In the genomic region with DNA sequence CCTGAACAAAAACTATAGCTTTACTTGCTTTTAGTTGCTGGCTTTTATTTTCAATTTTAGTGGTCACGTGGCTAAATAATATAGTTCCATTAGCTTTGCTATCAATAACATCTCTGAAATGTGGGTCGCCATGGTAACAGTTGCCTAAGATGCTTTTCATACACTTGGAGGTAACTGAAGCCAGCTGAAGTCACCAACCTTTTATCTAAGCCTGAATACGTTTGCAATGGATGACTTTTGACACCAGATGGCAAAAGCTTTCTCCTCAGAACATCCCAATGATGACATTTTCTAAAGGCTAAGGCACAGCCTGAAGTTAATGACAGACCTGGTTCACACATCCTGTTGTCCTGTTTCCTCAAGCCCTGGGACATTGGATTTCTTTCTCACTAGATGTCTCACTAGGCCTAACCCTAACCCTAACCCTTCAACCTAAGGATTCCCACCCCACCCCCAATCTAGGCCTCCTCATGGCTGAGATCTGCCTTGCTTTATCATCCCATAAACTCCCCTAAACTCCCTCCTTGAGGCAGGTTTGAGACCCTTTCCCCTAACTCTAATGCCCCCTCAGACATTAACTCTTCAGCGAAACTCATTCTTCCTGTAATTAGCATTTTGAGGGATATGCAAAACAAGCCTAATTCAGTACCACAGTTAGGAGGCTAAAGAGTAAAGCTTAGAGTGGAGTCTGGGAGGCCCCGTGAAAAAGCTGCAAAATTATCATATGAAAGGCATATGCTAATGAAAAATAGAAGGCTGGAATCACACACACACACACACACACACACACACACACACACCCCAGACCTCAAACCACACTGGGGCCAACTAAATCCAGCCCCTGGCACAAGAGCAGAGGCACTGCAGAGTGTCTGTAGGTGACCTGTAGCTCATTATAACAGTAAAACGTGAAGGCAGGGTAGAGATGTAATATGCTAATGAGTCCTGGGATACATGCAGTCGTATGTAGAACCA, we compare ENCODE assay signal across 11 mouse cellular contexts.
DNase-seq lines count a peak whose midpoint lies in the region; ATAC-seq and TF ChIP-seq lines count a peak whose summit lies in the region.
"Had no signal": no experiment of that assay in that cellular context is flagged by ENCODE, and none has a peak within 500 bp of the region (broad histone marks: within the 10 kb centered on the region; RNA-seq: fewer than 3 reads in every experiment).

No protein-coding gene starts in this region.

- TF ChIP-seq RAD21 in MEL (IDR thresholded peaks at IDR 0.05; ENCODE audit: low read depth, low read length): peak; percentile 29

- H3K9ac ChIP-seq in MEL (ENCODE audit: control insufficient read depth, low read depth, low read length, poor library complexity, severe bottlenecking): no peak overlapping the region
- no peak overlapping the region for H3K9ac ChIP-seq in forebrain, embryonic 14.5 days (ENCODE audit: low read length)
- H3K9ac ChIP-seq in midbrain, embryonic 11.5 days (ENCODE audit: low read length): no peak overlapping the region

- 51% methylated on average over 7 of the region's 7 CpGs for WGBS in heart, embryonic 10.5 days
- 16% methylated on average over 7 of the region's 7 CpGs for whole genome bisulfite sequencing in forebrain, embryonic 14.5 days
- 26% methylated on average over 7 of the region's 7 CpGs for WGBS in midbrain, embryonic 11.5 days

- ATAC-seq in forebrain, embryonic 14.5 days: peak; percentile 82
- ATAC-seq in midbrain, embryonic 11.5 days (ENCODE audit: low FRiP score): peak; percentile 76

- no peaks in the 10 kb centered on the region for H3K36me3 ChIP-seq in heart, embryonic 10.5 days
- peaks cover 0 to 17% of the 10 kb centered on the region in 2 experiments; a peak in 2 of 4 replicates for H3K36me3 ChIP-seq in MEL (ENCODE audit: control insufficient read depth in 1 of 2, insufficient read depth in 2 of 2, low read length in 2 of 2)
- no peaks in the 10 kb centered on the region for H3K36me3 ChIP-seq in forebrain, embryonic 14.5 days (ENCODE audit: control insufficient read depth, insufficient read depth, low read length)
- H3K36me3 ChIP-seq in midbrain, embryonic 11.5 days (ENCODE audit: control insufficient read depth, insufficient read depth, low read length): no peaks in the 10 kb centered on the region

- no peak overlapping the region for H3K4me3 ChIP-seq in heart, embryonic 10.5 days
- H3K4me3 ChIP-seq in MEL (ENCODE audit: control insufficient read depth in 1 of 2, insufficient read depth in 1 of 2, low read depth in 2 of 2, low read length in 2 of 2): no peak overlapping the region
- no peak overlapping the region for H3K4me3 ChIP-seq in forebrain, embryonic 14.5 days (ENCODE audit: low read depth, low read length)
- no peak overlapping the region for H3K4me3 ChIP-seq in midbrain, embryonic 11.5 days (ENCODE audit: low read depth, low read length)

- H3K4me1 ChIP-seq in heart, embryonic 10.5 days: peaks cover 23% of the 10 kb centered on the region; the same call in 1 of the 2 replicates
- peaks cover 4 to 14% of the 10 kb centered on the region in 2 experiments for H3K4me1 ChIP-seq in MEL (ENCODE audit: control insufficient read depth in 1 of 2, insufficient read depth in 2 of 2, low read length in 2 of 2)
- H3K4me1 ChIP-seq in forebrain, embryonic 14.5 days (ENCODE audit: control insufficient read depth, insufficient read depth, low read length): peaks cover 20% of the 10 kb centered on the region
- H3K4me1 ChIP-seq in midbrain, embryonic 11.5 days (ENCODE audit: control insufficient read depth, insufficient read depth, low read length): peaks cover 28% of the 10 kb centered on the region

- no peaks in the 10 kb centered on the region for H3K9me3 ChIP-seq in heart, embryonic 10.5 days
- H3K9me3 ChIP-seq in MEL (replicated peaks; ENCODE audit: insufficient read depth, low read length): no peaks in the 10 kb centered on the region
- no peaks in the 10 kb centered on the region for H3K9me3 ChIP-seq in forebrain, embryonic 14.5 days (replicated peaks; ENCODE audit: control insufficient read depth, low read length)
- H3K9me3 ChIP-seq in midbrain, embryonic 11.5 days (ENCODE audit: control insufficient read depth, low read length): no peaks in the 10 kb centered on the region

- TF ChIP-seq POLR2A in MEL (IDR thresholded peaks at IDR 0.05; ENCODE audit: control insufficient read depth in 1 of 2, insufficient read depth in 1 of 2, low read depth in 1 of 2, low read length in 2 of 2, poor library complexity in 1 of 2): no peak

- H3K79me2 ChIP-seq in MEL (ENCODE audit: control insufficient read depth, insufficient read depth, low read length, poor library complexity): no peaks in the 10 kb centered on the region

- no peak for DNase-seq in heart, embryonic 10.5 days (ENCODE audit: low spot score)
- DNase-seq in heart, postnatal 10 days: no peak
- no peak for DNase-seq in MEL (ENCODE audit: low read depth, low spot score)
- peak; percentile 84 for DNase-seq in forebrain, embryonic 14.5 days (ENCODE audit: low spot score)
- peak; percentile 89 for DNase-seq in midbrain, embryonic 11.5 days (ENCODE audit: low spot score, missing footprints)
- DNase-seq in gastrocnemius, postnatal 10 days: no peak
- no peak for DNase-seq in right cerebral cortex, postnatal 10 days (ENCODE audit: low spot score in 2 of 2)
- no peak for DNase-seq in gastrocnemius, postnatal 14 days
- DNase-seq: adrenal gland, postnatal 25 days; B cell, adult 2 months; lung, adult 2 months had no signal

- H3K27ac ChIP-seq in heart, embryonic 10.5 days: peak overlapping the region; percentile 44
- H3K27ac ChIP-seq in MEL (ENCODE audit: control insufficient read depth, low read depth, low read length): no peak overlapping the region
- peak overlapping the region; percentile 61 for H3K27ac ChIP-seq in forebrain, embryonic 14.5 days (ENCODE audit: low read depth, low read length)
- peak overlapping the region; percentile 62 for H3K27ac ChIP-seq in midbrain, embryonic 11.5 days (ENCODE audit: low read depth, low read length)

- TF ChIP-seq CTCF in MEL (IDR thresholded peaks at IDR 0.05 in 2 of 3, conservative IDR thresholded peaks at IDR 0.05 in 1 of 3; ENCODE audit: control insufficient read depth in 1 of 3, insufficient read depth in 1 of 3, low read depth in 2 of 3, low read length in 3 of 3, poor library complexity in 1 of 3, severe bottlenecking in 1 of 3): peak in 1 of 3 experiments; percentile 40; a peak in 2 of 6 replicates

- H3K4me2 ChIP-seq in forebrain, embryonic 14.5 days (ENCODE audit: low read length): peak overlapping the region; percentile 10; the same call in 1 of the 2 replicates
- H3K4me2 ChIP-seq in midbrain, embryonic 11.5 days: no peak overlapping the region

- TF ChIP-seq EP300 in MEL (IDR thresholded peaks at IDR 0.05; ENCODE audit: low read depth in 1 of 2, low read length in 2 of 2): no peak

- peaks cover 16% of the 10 kb centered on the region for H3K27me3 ChIP-seq in heart, embryonic 10.5 days (ENCODE audit: insufficient read depth, poor library complexity, severe bottlenecking)
- no peaks in the 10 kb centered on the region for H3K27me3 ChIP-seq in MEL (ENCODE audit: control insufficient read depth in 1 of 2, insufficient read depth in 2 of 2, low read length in 2 of 2)
- H3K27me3 ChIP-seq in forebrain, embryonic 14.5 days (replicated peaks; ENCODE audit: control insufficient read depth, insufficient read depth, low read length): no peaks in the 10 kb centered on the region
- H3K27me3 ChIP-seq in midbrain, embryonic 11.5 days (ENCODE audit: control insufficient read depth, insufficient read depth, low read length): no peaks in the 10 kb centered on the region

- intact Hi-C loops in heart, postnatal 10 days (cut with DNase I): no loop called here
- intact Hi-C loops in gastrocnemius, postnatal 14 days (cut with DNase I; ENCODE audit: low total_unique reads): loop anchor here (5.0 kb wide), 1 partner anchor 368 kb away; no protein-coding TSS in a partner anchor

TF ChIP-seq in MEL, 35 proteins besides CTCF, POLR2A, EP300 and RAD21:
- TF ChIP-seq GABPA (IDR thresholded peaks at IDR 0.05; ENCODE audit: low read depth, low read length): no peak
- no peak for TF ChIP-seq MAFK (IDR thresholded peaks at IDR 0.05; ENCODE audit: borderline replicate concordance, low read depth, low read length)
- TF ChIP-seq SMC3 (IDR thresholded peaks at IDR 0.05; ENCODE audit: low read depth, low read length): peak; percentile 66

Comparison
In these comparisons a context has a peak if more than half of its experiments do, and no peak if none do; other contexts are left out.
1. DNase-seq: peak in forebrain, embryonic 14.5 days (single experiment) and midbrain, embryonic 11.5 days (single experiment); none in heart, embryonic 10.5 days (single experiment), heart, postnatal 10 days (0 of 2), MEL (single experiment), gastrocnemius, postnatal 10 days (single experiment), right cerebral cortex, postnatal 10 days (0 of 2) and gastrocnemius, postnatal 14 days (single experiment).